Mouse (Mus musculus): ENCODE measurements around the gene Gm21887. TPM values are rescaled to one million over a fixed set of nuclear protein-coding genes. Genes with fewer than 3 reads are reported as not detected.
"Not testable (repeated sequence)": the region's sequence is repeated elsewhere in the genome, so short reads cannot be mapped to it uniquely, and the experiment has no call there.

The Gm21887 gene
- polyA plus RNA-seq, 1 experiment from 2014 or later, result 321 TPM

DNA sequence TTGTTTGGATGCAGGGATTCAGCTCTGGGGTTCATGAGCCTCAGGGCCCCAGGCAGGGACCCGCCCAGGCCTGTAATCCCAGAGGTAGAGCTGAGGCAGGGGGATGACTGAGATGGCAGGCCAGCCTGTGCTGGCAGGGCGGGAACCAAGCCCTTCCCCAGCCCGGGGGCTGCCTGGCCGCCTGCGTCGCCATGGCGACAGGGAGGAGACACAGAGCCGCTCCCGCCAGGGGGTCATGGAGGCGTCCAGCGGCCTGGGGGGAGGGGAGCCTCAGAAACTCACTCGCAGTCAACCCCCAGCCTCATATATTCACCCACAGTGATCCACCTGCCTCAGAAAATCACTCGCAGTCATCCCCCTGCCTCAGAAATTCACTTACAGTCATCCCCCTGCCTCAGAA is 4.3 kb upstream of the Gm21887 start:
- Histone ChIP-seq H3K9me3 (ENCODE audit: control insufficient read depth, low read length) (peaks cover 24% of the 10 kb centered on the region), H3K4me1 (replicated peaks; ENCODE audit: control insufficient read depth, insufficient read depth, low read length) (peaks cover 10% of the 10 kb centered on the region)
- H3K36me3 ChIP-seq (ENCODE audit: control insufficient read depth, insufficient read depth, low read length); H3K9ac ChIP-seq (ENCODE audit: low read length); H3K27ac ChIP-seq (ENCODE audit: low read depth, low read length); H3K4me3 ChIP-seq (ENCODE audit: low read depth, low read length); H3K4me2 ChIP-seq (ENCODE audit: low read depth, low read length, severe bottlenecking); H3K27me3 ChIP-seq (ENCODE audit: control insufficient read depth, insufficient read depth, low read length): not testable (repeated sequence)
- ATAC-seq (replicated peaks; ENCODE audit: low FRiP score) (peak; percentile 3; the same call in 1 of the 2 replicates), DNase-seq (ENCODE audit: low spot score) (peak; percentile 55)
- WGBS, result 28% methylated on average over 12 of the region's 13 CpGs

DNA sequence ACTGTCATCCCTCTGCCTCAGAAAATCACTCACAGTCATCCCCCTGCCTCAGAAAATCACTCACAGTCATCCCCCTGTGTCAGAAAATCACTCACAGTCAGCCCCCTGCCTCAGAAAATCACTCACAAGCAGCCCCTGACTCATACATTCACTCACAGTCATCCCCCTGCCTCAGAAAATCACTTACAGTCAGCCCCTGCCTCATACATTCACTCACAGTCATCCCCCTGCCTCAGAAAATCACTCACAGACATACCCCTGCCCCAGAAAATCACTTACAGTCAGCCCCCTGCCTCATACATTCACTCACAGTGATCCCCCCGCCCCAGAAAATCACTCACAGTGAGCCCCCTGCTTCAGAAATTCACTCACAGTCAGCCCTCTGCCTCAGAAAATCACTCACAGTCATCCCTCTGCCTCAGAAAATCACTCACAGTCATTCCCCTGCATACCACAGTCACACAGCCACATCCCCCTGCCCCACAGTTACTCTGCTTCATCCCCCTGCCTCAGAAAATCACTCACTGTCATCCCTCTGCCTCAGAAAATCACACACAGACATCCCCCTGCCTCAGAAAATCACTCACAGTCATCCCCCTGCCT is 3.7 kb upstream of the Gm21887 start:
- peaks cover 10% of the 10 kb centered on the region for H3K4me1 ChIP-seq (replicated peaks; ENCODE audit: control insufficient read depth, insufficient read depth, low read length)
- H3K4me3 ChIP-seq (ENCODE audit: low read depth, low read length); ATAC-seq (replicated peaks; ENCODE audit: low FRiP score); H3K27me3 ChIP-seq (ENCODE audit: control insufficient read depth, insufficient read depth, low read length); H3K9ac ChIP-seq (ENCODE audit: low read length); H3K4me2 ChIP-seq (ENCODE audit: low read depth, low read length, severe bottlenecking); H3K27ac ChIP-seq (ENCODE audit: low read depth, low read length); H3K36me3 ChIP-seq (ENCODE audit: control insufficient read depth, insufficient read depth, low read length): not testable (repeated sequence)
- 40% methylated on average over 1 of the region's 1 CpGs for WGBS
- peaks cover 27% of the 10 kb centered on the region for H3K9me3 ChIP-seq (ENCODE audit: control insufficient read depth, low read length)
- peak; percentile 17 for DNase-seq (ENCODE audit: low spot score)

DNA sequence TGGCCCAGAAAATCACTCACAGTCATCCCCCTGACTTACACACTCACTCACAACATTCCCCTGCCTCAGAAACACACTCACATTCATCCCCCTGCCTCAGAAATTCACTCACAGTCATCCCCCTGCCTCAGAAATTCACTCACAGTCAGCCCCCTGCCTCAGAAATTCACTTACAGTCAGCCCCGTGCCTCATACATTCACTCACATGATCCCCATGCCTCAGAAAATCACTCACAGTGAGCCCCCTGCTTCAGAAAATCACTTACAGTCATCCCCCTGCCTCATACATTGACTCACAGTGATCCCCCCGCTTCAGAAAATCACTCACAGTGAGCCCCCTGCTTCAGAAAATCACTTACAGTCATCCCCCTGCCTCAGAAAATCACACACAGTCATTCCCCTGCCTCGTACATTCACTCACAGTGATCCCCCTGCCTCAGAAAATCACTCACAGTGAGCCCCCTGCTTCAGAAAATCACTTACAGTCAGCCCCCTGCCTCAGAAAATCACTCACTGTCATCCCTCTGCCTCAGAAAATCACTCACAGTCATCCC is 2.7 kb upstream of the Gm21887 start:
- H3K9ac ChIP-seq (ENCODE audit: low read length); H3K27me3 ChIP-seq (ENCODE audit: control insufficient read depth, insufficient read depth, low read length); H3K4me1 ChIP-seq (replicated peaks; ENCODE audit: control insufficient read depth, insufficient read depth, low read length); ATAC-seq (replicated peaks; ENCODE audit: low FRiP score); H3K4me3 ChIP-seq (ENCODE audit: low read depth, low read length); H3K4me2 ChIP-seq (ENCODE audit: low read depth, low read length, severe bottlenecking): not testable (repeated sequence)
- peak; percentile 55 for DNase-seq (ENCODE audit: low spot score)
- H3K27ac ChIP-seq (ENCODE audit: low read depth, low read length), result peak overlapping the region; percentile 1; the same call in 1 of the 2 replicates
- peaks cover 10% of the 10 kb centered on the region for H3K36me3 ChIP-seq (ENCODE audit: control insufficient read depth, insufficient read depth, low read length)
- peaks cover 29% of the 10 kb centered on the region for H3K9me3 ChIP-seq (ENCODE audit: control insufficient read depth, low read length)
- WGBS, result 44% methylated on average over 3 of the region's 3 CpGs

DNA sequence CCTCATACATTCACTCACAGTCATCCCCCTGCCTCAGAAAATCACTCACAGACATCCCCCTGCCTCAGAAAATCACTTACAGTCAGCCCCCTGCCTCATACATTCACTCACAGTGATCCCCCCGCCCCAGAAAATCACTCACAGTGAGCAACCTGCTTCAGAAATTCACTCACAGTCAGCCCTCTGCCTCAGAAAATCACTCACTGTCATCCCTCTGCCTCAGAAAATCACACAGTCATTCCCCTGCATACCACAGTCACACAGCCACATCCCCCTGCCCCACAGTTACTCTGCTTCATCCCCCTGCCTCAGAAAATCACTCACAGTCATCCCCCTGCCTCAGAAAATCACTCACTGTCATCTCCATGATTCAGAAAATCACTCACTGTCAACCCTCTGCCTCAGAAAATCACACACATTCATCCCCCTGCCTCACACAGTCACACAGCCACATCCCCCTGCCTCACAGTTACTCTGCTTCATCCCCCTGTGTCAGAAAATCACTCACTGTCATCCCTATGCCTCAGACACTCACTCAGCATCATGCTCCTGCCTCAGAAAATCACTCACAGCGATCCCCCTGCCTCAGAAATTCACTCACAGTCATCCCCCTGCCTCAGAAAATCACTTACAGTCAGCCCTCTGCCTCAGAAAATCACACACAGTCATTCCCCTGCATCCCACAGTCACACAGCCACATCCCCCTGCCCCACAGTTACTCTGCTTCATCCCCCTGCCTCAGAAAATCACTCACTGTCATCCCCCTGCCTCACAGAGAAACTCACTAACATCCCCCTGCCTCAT is 1.9 kb upstream of the Gm21887 start:
- Histone ChIP-seq H3K9me3 (ENCODE audit: control insufficient read depth, low read length) (peaks cover 29% of the 10 kb centered on the region), H3K27ac (ENCODE audit: low read depth, low read length) (peak overlapping the region; percentile 32), H3K36me3 (ENCODE audit: control insufficient read depth, insufficient read depth, low read length) (peaks cover 10% of the 10 kb centered on the region)
- WGBS, result 42% methylated on average over 2 of the region's 2 CpGs
- DNase-seq (ENCODE audit: low spot score), result peak; percentile 56
- not testable (repeated sequence) for H3K4me1 ChIP-seq (replicated peaks; ENCODE audit: control insufficient read depth, insufficient read depth, low read length); H3K4me3 ChIP-seq (ENCODE audit: low read depth, low read length); H3K9ac ChIP-seq (ENCODE audit: low read length); H3K27me3 ChIP-seq (ENCODE audit: control insufficient read depth, insufficient read depth, low read length); ATAC-seq (replicated peaks; ENCODE audit: low FRiP score); H3K4me2 ChIP-seq (ENCODE audit: low read depth, low read length, severe bottlenecking)

DNA sequence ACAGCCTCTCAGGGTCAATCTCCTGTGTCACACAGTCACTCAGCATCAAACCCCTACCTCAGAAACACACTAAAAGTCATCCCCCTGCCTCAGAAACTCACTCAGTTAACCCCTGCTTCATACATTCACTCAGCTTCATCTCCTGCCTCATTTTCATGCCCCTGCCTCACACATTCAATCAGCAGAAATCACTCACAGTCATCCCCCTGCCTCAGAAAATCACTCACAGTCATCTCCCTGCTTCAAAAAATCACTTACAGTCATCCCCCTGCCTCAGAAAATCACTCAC is 1.3 kb upstream of the Gm21887 start:
- ATAC-seq (replicated peaks; ENCODE audit: low FRiP score); H3K4me3 ChIP-seq (ENCODE audit: low read depth, low read length); H3K4me1 ChIP-seq (replicated peaks; ENCODE audit: control insufficient read depth, insufficient read depth, low read length); H3K4me2 ChIP-seq (ENCODE audit: low read depth, low read length, severe bottlenecking); H3K9ac ChIP-seq (ENCODE audit: low read length); H3K27ac ChIP-seq (ENCODE audit: low read depth, low read length); H3K27me3 ChIP-seq (ENCODE audit: control insufficient read depth, insufficient read depth, low read length): not testable (repeated sequence)
- DNase-seq (ENCODE audit: low spot score), result peak; percentile 50
- peaks cover 29% of the 10 kb centered on the region for H3K9me3 ChIP-seq (ENCODE audit: control insufficient read depth, low read length)
- H3K36me3 ChIP-seq (ENCODE audit: control insufficient read depth, insufficient read depth, low read length), result peaks cover 10% of the 10 kb centered on the region

DNA sequence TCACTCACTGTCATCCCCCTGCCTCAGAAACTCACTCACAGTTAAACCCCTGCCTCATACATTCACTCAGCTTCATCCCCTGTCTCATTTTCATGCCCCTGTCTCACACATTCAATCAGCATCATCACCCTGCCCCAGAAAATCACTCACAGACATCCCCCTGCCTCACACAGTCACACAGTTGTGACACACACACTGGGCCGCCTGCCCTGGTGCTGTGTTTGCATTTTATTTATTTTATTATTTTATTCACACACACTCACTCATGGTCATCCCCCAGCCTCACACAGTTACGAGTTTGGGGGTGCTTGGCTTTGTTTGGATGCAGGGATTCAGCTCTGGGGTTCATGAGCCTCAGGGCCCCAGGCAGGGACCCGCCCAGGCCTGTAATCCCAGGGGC is 875 bp upstream of the Gm21887 start:
- H3K4me1 ChIP-seq (replicated peaks; ENCODE audit: control insufficient read depth, insufficient read depth, low read length); ATAC-seq (replicated peaks; ENCODE audit: low FRiP score); H3K27me3 ChIP-seq (ENCODE audit: control insufficient read depth, insufficient read depth, low read length); H3K4me3 ChIP-seq (ENCODE audit: low read depth, low read length): not testable (repeated sequence)
- peak; percentile 55 for DNase-seq (ENCODE audit: low spot score)
- peaks cover 10% of the 10 kb centered on the region for H3K36me3 ChIP-seq (ENCODE audit: control insufficient read depth, insufficient read depth, low read length)
- peak overlapping the region; percentile 15; the same call in 1 of the 2 replicates for H3K4me2 ChIP-seq (ENCODE audit: low read depth, low read length, severe bottlenecking)
- peak overlapping the region; percentile 34 for H3K27ac ChIP-seq (ENCODE audit: low read depth, low read length)
- H3K9ac ChIP-seq (ENCODE audit: low read length), result peak overlapping the region; percentile 5; the same call in 1 of the 2 replicates
- H3K9me3 ChIP-seq (ENCODE audit: control insufficient read depth, low read length), result peaks cover 29% of the 10 kb centered on the region
- 28% methylated on average over 3 of the region's 3 CpGs for WGBS

DNA sequence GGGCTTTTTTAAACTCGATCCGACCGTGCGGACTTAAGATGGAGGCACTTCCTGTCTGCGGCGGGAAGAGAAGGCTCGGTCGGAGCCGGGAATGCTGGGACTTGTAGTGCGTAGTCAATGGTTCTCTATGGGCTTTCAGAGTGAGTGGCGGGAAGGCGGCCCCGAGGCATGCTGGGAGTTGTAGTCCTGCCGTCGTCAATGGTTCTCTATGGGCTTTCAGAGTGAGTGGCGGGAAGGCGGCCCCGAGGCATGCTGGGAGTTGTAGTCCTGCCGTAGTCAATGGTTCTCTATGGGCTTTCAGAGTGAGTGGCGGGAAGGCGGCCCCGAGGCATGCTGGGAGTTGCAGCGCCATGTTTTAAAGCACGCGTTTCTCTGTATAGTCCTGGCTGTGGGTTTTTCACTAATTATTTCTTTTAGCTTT is 352 bp downstream of the Gm21887 start:
- WGBS, result 65% methylated on average over 25 of the region's 25 CpGs
- peak overlapping the region; percentile 77 for H3K9ac ChIP-seq (ENCODE audit: low read length)
- H3K27me3 ChIP-seq (ENCODE audit: control insufficient read depth, insufficient read depth, low read length); H3K4me1 ChIP-seq (replicated peaks; ENCODE audit: control insufficient read depth, insufficient read depth, low read length); H3K4me2 ChIP-seq (ENCODE audit: low read depth, low read length, severe bottlenecking): not testable (repeated sequence)
- peaks cover 26% of the 10 kb centered on the region for H3K9me3 ChIP-seq (ENCODE audit: control insufficient read depth, low read length)
- DNase-seq (ENCODE audit: low spot score) (peak; percentile 99), ATAC-seq (replicated peaks; ENCODE audit: low FRiP score) (peak; percentile 96)
- peak overlapping the region; percentile 65 for H3K27ac ChIP-seq (ENCODE audit: low read depth, low read length)
- peak overlapping the region; percentile 53 for H3K4me3 ChIP-seq (ENCODE audit: low read depth, low read length)
- peaks cover 10% of the 10 kb centered on the region for H3K36me3 ChIP-seq (ENCODE audit: control insufficient read depth, insufficient read depth, low read length)

DNA sequence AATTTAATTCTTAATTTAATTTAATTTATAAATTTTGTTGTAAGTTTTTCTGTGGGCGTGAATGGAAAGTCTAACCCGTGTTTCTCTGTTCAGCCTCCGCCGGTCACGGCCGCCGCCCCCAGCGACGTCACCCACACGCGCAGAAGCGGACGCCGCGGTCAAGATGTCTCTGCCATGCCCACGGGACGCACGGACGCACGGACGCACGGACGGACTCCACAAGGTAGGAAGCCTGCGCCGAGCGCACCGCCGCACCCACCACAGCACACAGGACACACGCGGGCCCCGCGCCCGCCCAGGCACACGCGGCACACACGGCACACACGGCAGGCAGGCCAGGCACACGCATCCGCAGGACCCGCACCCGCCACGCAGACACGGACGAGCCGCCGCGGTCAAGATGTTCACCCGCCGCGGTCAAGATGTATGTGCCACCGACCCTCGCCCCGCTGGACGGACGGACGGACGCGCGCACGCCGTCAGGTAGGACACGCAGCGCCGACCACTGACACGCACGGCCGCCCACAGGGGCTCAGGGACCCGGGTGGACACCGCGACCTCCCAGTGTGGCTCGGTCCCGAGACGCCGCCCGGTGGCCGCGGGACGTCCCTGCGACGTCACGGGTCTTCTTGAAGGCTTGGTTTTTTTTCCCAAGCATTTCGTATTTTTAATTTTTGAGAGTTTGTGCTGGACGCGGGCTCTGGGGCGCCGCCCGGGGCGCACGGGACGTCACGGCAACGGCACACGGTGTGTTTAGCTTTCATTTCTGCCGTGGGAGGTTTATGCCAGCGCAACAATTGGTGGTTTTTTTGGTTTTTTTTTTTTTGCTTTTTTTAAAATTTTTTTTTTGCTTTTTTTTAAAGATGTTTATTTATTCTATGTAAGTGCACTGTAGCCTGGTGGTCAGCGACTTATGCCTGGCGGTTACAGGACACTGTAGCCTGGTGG is 1.4 kb downstream of the Gm21887 start:
- peak overlapping the region; percentile 21 for H3K4me3 ChIP-seq (ENCODE audit: low read depth, low read length)
- not testable (repeated sequence) for H3K4me1 ChIP-seq (replicated peaks; ENCODE audit: control insufficient read depth, insufficient read depth, low read length); H3K9ac ChIP-seq (ENCODE audit: low read length); H3K27me3 ChIP-seq (ENCODE audit: control insufficient read depth, insufficient read depth, low read length); H3K27ac ChIP-seq (ENCODE audit: low read depth, low read length)
- 87% methylated on average over 97 of the region's 97 CpGs for WGBS
- peaks cover 10% of the 10 kb centered on the region for H3K36me3 ChIP-seq (ENCODE audit: control insufficient read depth, insufficient read depth, low read length)
- DNase-seq (ENCODE audit: low spot score) (peak; percentile 91), ATAC-seq (replicated peaks; ENCODE audit: low FRiP score) (peak; percentile 34)
- peaks cover 26% of the 10 kb centered on the region for H3K9me3 ChIP-seq (ENCODE audit: control insufficient read depth, low read length)
- H3K4me2 ChIP-seq (ENCODE audit: low read depth, low read length, severe bottlenecking), result peak overlapping the region; percentile 27; the same call in 1 of the 2 replicates

Measured in forebrain, embryonic 11.5 days (tissue).